Mouse (Mus musculus): Measurements from ENCODE around the gene Hddc3. TPM values are rescaled to one million over a fixed set of nuclear protein-coding genes. Genes with fewer than 3 reads are reported as not detected.

Gene Hddc3
- polyA plus RNA-seq, 1 experiment from 2014 or later, result 26.3 TPM

DNA sequence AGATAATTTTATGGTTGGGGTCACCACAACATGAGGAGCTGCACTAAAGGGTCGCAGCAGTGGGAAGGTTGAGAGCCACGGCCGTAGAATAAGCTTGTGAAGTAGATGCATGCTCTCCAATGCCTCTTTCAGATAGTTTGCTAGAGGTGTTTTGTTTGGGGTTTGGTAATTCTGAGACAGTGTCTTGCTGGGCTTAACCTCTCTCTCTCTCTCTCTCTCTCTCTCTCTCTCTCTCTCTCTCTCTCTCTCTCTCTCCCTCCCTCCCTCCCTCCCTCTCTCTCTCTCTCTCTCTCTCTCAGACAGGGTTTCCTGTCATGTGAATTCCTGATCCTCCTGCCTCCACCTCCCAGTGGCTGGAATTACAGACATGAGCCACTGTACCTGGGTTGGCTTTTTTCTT lies 31.8 kb downstream of the Hddc3 start:
- Histone ChIP-seq H3K4me2 (ENCODE audit: low read depth) (no peak overlapping the region), H3K36me3 (ENCODE audit: control insufficient read depth, insufficient read depth, low read length) (no peaks in the 10 kb centered on the region), H3K9ac (ENCODE audit: low read length) (no peak overlapping the region), H3K4me1 (ENCODE audit: control insufficient read depth, insufficient read depth, low read length) (peaks cover 8% of the 10 kb centered on the region; the same call in 1 of the 2 replicates), H3K27me3 (ENCODE audit: control insufficient read depth, insufficient read depth, low read length) (no peaks in the 10 kb centered on the region), H3K4me3 (ENCODE audit: low read depth, low read length) (no peak overlapping the region), H3K9me3 (ENCODE audit: control insufficient read depth, low read length) (no peaks in the 10 kb centered on the region), H3K27ac (ENCODE audit: low read depth, low read length) (no peak overlapping the region)
- ATAC-seq (ENCODE audit: insufficient read depth, low FRiP score, low TSS enrichment) (no peak), DNase-seq (ENCODE audit: low spot score) (no peak)
- 84% methylated on average over 3 of the region's 3 CpGs for WGBS

DNA sequence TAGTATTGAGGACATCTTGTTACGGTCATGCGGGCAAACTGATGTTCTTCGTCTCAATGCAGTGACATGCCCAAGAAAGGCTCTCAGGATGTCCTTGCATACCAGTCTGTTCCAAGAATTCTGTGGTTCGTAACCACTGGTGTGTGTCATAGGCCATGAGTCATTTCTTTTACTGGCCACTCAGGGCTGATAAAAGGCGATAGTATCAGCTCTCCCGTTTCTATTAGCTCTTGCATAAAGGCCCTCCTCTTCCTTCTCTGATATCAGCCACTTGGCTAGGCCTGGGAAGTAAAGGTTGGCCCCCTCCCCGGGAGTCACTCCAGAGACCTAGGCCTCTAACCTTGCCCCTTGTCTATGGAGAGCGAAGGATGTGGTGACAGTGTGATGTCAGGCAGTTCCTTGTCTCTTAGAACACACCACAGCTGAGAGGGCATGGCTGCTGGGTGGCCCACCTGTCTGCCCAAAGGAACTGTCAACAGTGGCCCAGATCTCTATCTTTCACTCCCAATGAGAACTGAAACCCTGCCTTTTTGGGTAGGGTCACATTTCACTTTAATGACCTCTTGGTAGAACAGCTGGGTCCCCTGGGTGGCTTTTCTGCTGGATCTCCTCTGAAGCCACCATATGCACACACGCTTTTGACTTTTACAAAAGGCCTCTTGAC lies 32.6 kb downstream of the Hddc3 start:
- Histone ChIP-seq H3K4me2 (ENCODE audit: low read depth) (no peak overlapping the region), H3K4me3 (ENCODE audit: low read depth, low read length) (no peak overlapping the region), H3K36me3 (ENCODE audit: control insufficient read depth, insufficient read depth, low read length) (no peaks in the 10 kb centered on the region), H3K9ac (ENCODE audit: low read length) (no peak overlapping the region), H3K27me3 (ENCODE audit: control insufficient read depth, insufficient read depth, low read length) (no peaks in the 10 kb centered on the region), H3K9me3 (ENCODE audit: control insufficient read depth, low read length) (no peaks in the 10 kb centered on the region), H3K4me1 (ENCODE audit: control insufficient read depth, insufficient read depth, low read length) (no peaks in the 10 kb centered on the region), H3K27ac (ENCODE audit: low read depth, low read length) (no peak overlapping the region)
- 88% methylated on average over 9 of the region's 9 CpGs for WGBS
- ATAC-seq (ENCODE audit: insufficient read depth, low FRiP score, low TSS enrichment) (no peak), DNase-seq (ENCODE audit: low spot score) (no peak)

DNA sequence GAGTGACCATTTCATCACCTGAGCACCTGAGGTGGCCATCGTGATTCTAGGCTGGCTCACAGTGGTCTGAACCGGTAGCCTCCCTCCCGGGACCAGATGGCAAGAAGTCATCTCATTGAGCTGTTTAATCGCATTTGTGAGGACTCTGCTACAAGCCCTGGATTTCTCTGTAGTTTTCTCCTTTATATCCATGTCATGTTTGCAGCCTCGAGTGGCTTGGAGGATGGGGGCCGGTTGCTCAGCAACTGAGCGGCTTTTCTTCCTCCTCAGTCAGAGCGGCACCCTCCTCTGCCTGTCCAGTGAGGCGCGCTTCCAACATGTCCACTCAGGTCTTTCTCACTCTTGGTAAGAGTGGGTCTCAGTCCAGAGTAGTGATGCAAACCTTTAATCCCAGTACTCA lies 33.3 kb downstream of the Hddc3 start:
- no peaks in the 10 kb centered on the region for H3K27me3 ChIP-seq (ENCODE audit: control insufficient read depth, insufficient read depth, low read length)
- WGBS, result 77% methylated on average over 10 of the region's 10 CpGs
- H3K36me3 ChIP-seq (ENCODE audit: control insufficient read depth, insufficient read depth, low read length), result no peaks in the 10 kb centered on the region
- H3K9me3 ChIP-seq (ENCODE audit: control insufficient read depth, low read length), result no peaks in the 10 kb centered on the region
- H3K4me1 ChIP-seq (ENCODE audit: control insufficient read depth, insufficient read depth, low read length), result no peaks in the 10 kb centered on the region
- no peak overlapping the region for H3K9ac ChIP-seq (ENCODE audit: low read length)
- no peak overlapping the region for H3K4me3 ChIP-seq (ENCODE audit: low read depth, low read length)
- H3K4me2 ChIP-seq (ENCODE audit: low read depth), result no peak overlapping the region
- DNase-seq (ENCODE audit: low spot score) (no peak), ATAC-seq (ENCODE audit: insufficient read depth, low FRiP score, low TSS enrichment) (no peak)
- no peak overlapping the region for H3K27ac ChIP-seq (ENCODE audit: low read depth, low read length)

DNA sequence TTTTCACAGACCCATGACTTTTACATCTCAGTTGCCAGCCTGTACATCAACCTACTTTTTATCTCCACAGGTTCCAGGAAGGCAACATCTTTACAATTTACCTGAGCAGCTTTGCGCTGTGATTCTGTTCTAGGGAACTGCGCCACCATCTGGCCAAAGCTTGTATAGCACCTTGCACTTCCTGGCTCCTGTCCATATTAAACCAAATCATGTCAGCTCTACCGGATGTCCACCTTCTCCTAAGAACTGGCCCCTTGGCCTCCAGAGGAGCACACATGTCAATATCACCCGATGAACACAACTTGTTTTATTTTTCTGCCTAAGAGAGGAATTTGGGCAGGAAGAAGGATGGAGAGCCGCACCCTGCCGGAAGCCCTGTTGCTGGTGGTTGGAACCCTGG lies 34.6 kb downstream of the Hddc3 start:
- DNase-seq (ENCODE audit: low spot score) (peak; percentile 74), ATAC-seq (ENCODE audit: insufficient read depth, low FRiP score, low TSS enrichment) (no peak)
- Histone ChIP-seq H3K4me2 (ENCODE audit: low read depth) (no peak overlapping the region), H3K4me1 (ENCODE audit: control insufficient read depth, insufficient read depth, low read length) (no peaks in the 10 kb centered on the region), H3K4me3 (ENCODE audit: low read depth, low read length) (no peak overlapping the region), H3K27me3 (ENCODE audit: control insufficient read depth, insufficient read depth, low read length) (no peaks in the 10 kb centered on the region), H3K9ac (ENCODE audit: low read length) (no peak overlapping the region), H3K36me3 (ENCODE audit: control insufficient read depth, insufficient read depth, low read length) (no peaks in the 10 kb centered on the region), H3K9me3 (ENCODE audit: control insufficient read depth, low read length) (no peaks in the 10 kb centered on the region), H3K27ac (ENCODE audit: low read depth, low read length) (no peak overlapping the region)
- 35% methylated on average over 6 of the region's 6 CpGs for WGBS

DNA sequence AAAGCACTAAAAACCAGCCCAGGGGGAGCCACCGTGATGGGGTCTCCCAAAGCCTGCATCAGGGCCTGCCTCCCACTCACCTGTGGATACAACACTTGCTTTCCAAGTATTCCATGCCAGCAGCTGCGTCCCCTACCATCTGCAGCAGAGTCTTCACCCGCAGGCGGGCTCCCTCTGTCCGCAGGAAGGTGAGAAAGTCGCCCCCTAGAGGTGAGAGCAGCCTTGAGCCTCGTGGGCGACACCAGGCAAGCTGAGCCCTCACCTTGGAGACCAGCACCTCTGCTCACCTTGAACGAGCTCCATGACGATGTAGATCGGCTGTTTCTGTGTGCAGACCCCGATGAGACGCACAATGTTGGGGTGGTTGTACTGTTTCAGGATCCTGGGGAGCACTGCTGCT lies 36.6 kb downstream of the Hddc3 start:
- H3K36me3 ChIP-seq (ENCODE audit: control insufficient read depth, insufficient read depth, low read length), result no peaks in the 10 kb centered on the region
- DNase-seq (ENCODE audit: low spot score) (no peak), ATAC-seq (ENCODE audit: insufficient read depth, low FRiP score, low TSS enrichment) (no peak)
- no peak overlapping the region for H3K27ac ChIP-seq (ENCODE audit: low read depth, low read length)
- no peaks in the 10 kb centered on the region for H3K9me3 ChIP-seq (ENCODE audit: control insufficient read depth, low read length)
- H3K9ac ChIP-seq (ENCODE audit: low read length), result no peak overlapping the region
- no peak overlapping the region for H3K4me3 ChIP-seq (ENCODE audit: low read depth, low read length)
- H3K4me1 ChIP-seq (ENCODE audit: control insufficient read depth, insufficient read depth, low read length), result no peaks in the 10 kb centered on the region
- no peak overlapping the region for H3K4me2 ChIP-seq (ENCODE audit: low read depth)
- 65% methylated on average over 13 of the region's 13 CpGs for WGBS
- H3K27me3 ChIP-seq (ENCODE audit: control insufficient read depth, insufficient read depth, low read length), result no peaks in the 10 kb centered on the region

DNA sequence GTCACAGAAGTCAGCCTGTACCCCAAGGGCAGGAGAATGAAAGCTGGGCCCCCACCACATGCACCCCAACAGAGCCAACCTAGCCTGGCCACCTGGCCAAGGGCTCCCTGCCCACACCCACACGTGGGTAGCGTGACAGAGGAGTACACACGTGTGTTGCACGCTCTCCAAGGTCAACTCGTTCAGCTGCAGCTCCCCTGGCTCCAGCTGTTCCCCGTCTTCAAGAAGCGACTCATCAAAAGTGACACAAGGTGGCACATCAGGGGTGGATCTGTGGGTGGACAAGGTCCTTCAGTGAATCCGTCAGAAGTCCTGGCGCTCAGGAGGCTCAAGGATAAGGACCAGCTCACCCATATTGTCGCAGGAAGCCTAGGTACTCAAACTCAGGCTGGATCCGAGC lies 40.0 kb downstream of the Hddc3 start:
- no peak overlapping the region for H3K9ac ChIP-seq (ENCODE audit: low read length)
- DNase-seq (ENCODE audit: low spot score) (no peak), ATAC-seq (ENCODE audit: insufficient read depth, low FRiP score, low TSS enrichment) (no peak)
- no peaks in the 10 kb centered on the region for H3K9me3 ChIP-seq (ENCODE audit: control insufficient read depth, low read length)
- no peaks in the 10 kb centered on the region for H3K27me3 ChIP-seq (ENCODE audit: control insufficient read depth, insufficient read depth, low read length)
- whole genome bisulfite sequencing, result 78% methylated on average over 11 of the region's 11 CpGs
- H3K4me2 ChIP-seq (ENCODE audit: low read depth), result no peak overlapping the region
- H3K4me3 ChIP-seq (ENCODE audit: low read depth, low read length), result no peak overlapping the region
- H3K4me1 ChIP-seq (ENCODE audit: control insufficient read depth, insufficient read depth, low read length), result peaks cover 9% of the 10 kb centered on the region
- H3K36me3 ChIP-seq (ENCODE audit: control insufficient read depth, insufficient read depth, low read length), result no peaks in the 10 kb centered on the region
- H3K27ac ChIP-seq (ENCODE audit: low read depth, low read length), result no peak overlapping the region

DNA sequence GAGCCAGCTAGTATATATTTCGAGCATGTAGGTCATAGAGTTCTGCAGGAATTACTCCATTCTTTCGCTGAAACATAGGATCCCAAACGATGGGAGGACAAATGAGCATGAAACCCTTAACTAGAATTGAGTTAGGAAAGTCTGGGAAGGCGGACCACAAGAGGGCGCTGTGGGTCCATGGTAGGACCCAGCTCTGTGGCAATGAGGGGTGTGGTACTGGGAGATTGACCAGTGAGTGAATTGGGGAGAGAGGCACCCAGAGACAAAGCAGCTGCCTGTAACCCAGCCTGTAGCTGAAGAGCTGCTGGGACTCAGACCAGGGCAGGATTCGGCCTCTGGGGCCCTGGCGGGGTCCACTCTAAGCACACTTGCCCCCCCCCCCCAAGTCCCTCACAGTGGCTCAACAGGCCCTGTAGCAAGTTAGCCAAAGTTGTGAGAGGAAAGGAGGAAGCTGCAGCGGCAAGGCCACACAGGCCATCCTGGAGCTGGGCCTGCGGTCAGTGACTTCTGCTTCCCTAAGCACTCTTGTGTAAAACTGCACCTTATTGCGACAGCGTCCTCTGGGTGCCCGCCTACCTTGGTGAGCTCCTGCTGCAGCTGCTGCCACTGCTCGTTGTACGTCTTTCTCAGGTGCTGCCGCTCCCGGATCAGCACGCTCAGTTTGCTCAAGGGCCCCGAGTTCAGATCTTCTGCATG lies 43.5 kb downstream of the Hddc3 start:
- Histone ChIP-seq H3K4me1 (ENCODE audit: control insufficient read depth, insufficient read depth, low read length) (peaks cover 9% of the 10 kb centered on the region), H3K36me3 (ENCODE audit: control insufficient read depth, insufficient read depth, low read length) (peaks cover 6% of the 10 kb centered on the region), H3K4me3 (ENCODE audit: low read depth, low read length) (no peak overlapping the region), H3K4me2 (ENCODE audit: low read depth) (0 out of 2 replicates have a peak overlapping the region, but pooled peaks have one; percentile 19), H3K9ac (ENCODE audit: low read length) (peak overlapping the region; percentile 56; the same call in 1 of the 2 replicates), H3K9me3 (ENCODE audit: control insufficient read depth, low read length) (no peaks in the 10 kb centered on the region), H3K27ac (ENCODE audit: low read depth, low read length) (no peak overlapping the region), H3K27me3 (ENCODE audit: control insufficient read depth, insufficient read depth, low read length) (no peaks in the 10 kb centered on the region)
- ATAC-seq (ENCODE audit: insufficient read depth, low FRiP score, low TSS enrichment) (peak; percentile 83), DNase-seq (ENCODE audit: low spot score) (peak; percentile 89)
- 37% methylated on average over 18 of the region's 18 CpGs for WGBS

DNA sequence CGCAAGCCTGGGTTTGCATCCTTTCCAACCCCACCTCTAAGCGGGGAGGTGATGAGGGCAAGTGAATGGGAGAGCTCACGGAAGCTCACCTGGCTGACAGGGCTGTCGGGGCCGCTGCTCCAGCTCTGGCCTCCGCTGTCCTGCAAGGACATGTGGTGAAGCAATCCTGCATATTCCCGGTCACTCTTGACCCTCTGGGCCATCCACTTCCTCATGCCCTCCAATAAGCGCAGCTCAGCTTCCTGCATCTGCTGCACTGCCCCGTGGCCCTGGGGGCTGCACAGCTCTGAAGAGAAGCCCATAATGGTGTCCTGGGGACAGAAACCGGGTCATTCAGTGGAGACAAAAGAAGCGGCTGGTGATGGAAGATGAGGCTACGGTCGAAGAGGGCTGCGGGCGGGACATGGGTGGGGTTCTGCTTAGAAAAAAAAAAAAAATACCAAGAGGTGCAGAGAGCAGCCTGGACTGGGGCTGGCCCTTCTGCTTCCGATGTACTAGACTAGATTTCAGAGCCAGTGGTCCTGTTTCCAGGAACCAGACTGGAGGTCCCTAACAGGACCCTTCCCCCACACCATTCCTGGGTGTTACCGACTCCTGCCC lies 44.2 kb downstream of the Hddc3 start:
- ATAC-seq (ENCODE audit: insufficient read depth, low FRiP score, low TSS enrichment) (0 out of 2 replicates have a peak, but pooled peaks have one; percentile 14), DNase-seq (ENCODE audit: low spot score) (peak; percentile 30)
- WGBS, result 27% methylated on average over 16 of the region's 17 CpGs
- Histone ChIP-seq H3K4me3 (ENCODE audit: low read depth, low read length) (peak overlapping the region; percentile 22), H3K4me1 (ENCODE audit: control insufficient read depth, insufficient read depth, low read length) (peaks cover 9% of the 10 kb centered on the region), H3K27me3 (ENCODE audit: control insufficient read depth, insufficient read depth, low read length) (no peaks in the 10 kb centered on the region), H3K9me3 (ENCODE audit: control insufficient read depth, low read length) (no peaks in the 10 kb centered on the region), H3K27ac (ENCODE audit: low read depth, low read length) (no peak overlapping the region), H3K36me3 (ENCODE audit: control insufficient read depth, insufficient read depth, low read length) (peaks cover 7% of the 10 kb centered on the region), H3K4me2 (ENCODE audit: low read depth) (peak overlapping the region; percentile 35), H3K9ac (ENCODE audit: low read length) (peak overlapping the region; percentile 56)

All from neural tube, embryonic 11.5 days (tissue).